Mouse (Mus musculus): ENCODE data around the gene Fgfr2.

Fgfr2 gene

DNA sequence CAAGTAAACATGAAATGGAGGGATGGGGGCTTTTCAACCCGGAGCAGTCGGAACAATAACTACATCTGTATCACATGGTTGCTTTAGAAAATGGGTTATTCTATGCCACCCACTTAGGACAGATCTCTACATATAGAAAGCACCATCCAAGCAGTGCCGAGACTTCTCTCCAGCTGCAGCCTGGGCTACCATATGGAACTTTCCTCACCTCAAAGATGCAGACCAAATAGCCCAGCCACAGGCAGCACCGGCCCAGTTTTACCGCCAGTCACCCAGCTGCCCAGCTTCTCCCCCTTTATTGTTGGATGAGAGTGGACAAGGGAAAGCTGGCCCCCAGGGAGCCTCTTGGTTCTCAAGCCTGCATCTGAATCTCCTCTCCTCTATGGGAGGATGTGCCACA lies 1172.0 kb downstream of the Fgfr2 start:
- DNase-seq (ENCODE audit: low spot score): no peak

DNA sequence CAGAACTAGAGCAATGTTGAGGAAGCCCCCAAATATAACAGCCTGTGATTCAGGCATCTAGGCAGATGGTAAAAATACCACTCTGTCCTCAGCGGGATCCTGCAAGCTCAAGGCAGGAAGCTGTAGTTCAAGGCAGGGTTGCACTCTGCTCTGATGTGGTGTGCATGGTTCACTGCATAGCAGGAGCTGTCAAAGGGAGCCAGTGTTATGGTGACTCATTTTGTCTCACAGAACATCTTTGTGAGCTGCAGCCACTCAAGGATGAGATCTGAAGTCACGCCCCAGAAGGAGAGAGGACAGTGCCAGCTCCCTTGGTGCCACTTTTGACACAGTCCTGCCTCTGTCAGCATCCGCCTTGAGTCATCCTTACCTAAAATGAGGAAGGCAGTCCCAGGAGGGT lies 1185.5 kb downstream of the Fgfr2 start:
- no peak for DNase-seq (ENCODE audit: low spot score)

DNA sequence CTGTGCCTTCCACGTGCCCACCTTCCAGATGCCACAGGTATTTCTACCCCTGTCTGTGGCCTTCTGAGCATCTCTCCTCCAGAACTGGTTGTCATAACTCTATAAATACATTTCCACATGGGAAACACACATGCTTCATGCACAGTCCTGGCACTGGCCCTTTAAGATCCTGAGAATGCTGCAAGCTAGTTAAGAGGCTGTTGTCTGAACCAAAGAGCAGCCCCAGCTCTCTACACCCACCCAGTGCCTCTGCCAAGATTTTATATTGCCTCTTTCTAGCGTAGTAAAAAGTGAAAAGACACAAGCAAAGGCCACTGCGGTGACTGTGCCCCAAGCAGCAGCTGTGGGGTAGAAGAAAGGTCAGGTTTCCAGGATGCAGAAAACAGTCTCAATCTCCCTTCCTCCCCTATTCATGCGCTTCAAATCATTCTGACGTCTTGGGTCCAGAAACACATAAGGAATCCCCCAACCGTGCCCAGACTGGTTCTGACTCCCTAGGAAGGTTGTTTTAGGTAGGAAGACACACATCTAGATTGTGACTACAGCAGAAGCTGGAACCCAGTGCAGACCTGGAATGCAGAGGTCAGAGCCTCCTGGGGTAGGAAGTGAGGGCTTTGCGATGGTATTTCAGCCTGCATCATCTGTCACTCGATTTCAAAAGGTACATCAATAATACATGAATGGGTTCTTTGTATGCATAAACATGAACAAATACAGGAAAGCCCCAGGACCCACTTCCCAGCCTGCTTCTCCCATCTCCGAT lies 1195.7 kb downstream of the Fgfr2 start:
- no peak for DNase-seq (ENCODE audit: low spot score)

DNA sequence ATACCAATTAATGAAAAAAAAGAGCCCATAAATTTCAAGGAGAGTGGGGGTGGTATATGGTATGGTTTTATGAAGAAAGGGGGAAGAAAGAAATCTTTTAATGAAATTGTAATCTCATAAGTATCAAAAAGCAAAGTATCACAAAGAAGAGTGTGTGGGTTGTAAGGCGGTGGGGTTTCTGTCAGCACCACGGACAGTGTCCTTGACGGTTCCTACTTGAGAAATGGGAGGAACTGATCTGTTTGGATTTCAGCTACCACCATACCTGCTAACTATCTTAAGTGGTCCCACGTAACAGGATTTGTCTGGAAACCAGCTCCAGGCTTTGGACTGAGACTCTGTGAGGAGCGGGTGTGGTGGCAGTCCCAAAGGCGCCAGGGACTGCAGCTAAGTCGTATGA lies 1205.8 kb downstream of the Fgfr2 start:
- no peak for DNase-seq (ENCODE audit: low spot score)

DNA sequence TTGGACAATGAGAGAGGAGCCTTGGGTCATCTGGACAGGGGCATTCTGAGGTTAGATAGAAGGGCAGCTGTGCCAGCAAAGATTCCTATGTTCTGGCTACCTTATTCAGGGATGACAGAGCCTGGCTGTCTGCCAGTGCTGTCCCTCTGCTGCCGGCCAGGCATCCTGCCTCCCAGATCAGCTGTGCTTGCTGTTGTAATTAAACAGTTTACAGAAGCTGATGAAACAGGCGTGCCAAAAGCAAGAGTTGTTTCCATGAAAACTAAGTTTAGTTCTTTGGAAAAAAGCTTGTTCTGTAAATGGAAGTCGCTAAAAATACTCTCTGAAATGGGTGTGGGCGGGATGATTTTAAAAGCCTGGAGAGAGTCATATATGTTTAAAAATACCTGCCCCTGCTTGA lies 1213.5 kb downstream of the Fgfr2 start:
- no peak for DNase-seq (ENCODE audit: low spot score)

DNA sequence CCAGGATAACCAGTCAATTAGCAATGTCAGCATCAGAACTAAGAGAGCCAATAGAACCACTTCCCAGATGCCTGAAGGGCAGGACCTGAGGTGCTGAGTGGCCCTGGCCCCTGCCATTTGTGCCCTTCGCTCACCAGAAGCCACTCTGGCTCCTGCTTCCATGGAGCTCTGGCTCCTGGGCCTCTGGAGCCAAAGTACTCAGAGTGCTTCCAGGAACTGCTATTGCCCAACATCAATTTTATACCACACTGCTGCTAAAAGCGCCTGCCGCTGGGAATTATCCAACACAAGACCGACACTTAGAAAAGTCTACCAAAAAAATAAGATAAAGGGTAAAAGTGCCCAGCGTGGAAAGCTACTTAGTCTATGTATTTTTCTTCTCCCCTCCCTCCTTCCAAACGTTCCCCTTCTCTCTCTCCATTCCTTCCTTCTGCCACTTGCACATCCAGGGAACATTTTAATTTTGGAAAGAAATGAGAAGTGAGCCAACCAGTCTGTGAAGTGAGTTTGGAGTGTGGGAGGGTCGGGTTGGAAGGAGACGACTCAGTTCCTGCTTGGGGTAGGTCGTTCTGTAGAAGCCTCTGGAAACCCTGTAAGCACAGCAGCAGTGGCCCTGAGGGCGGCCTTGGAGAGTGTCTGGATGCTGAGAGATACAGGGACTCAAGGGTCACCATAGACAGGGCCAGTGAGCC lies 1216.5 kb downstream of the Fgfr2 start:
- no peak for DNase-seq (ENCODE audit: low spot score)

DNA sequence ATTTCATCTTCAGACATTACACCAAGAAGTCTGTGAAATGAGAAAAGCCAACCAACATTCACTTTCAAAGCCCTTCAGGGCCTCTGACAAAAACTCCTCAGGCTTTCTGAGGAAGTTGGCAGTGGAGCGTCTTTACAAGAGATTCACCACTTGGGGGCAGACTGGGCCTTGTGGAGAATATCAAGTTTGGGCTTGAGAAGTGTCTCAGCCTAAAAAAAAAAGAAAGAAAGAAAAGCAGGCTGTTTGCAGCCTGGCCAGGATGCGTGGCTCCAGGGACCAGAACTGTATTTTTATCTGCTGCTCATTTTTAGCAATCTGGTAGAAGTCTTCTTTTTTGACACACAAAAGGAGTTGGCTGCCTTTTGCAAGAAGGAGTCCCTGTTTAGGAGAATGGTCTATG lies 1223.8 kb downstream of the Fgfr2 start:
- no peak for DNase-seq (ENCODE audit: low spot score)

DNA sequence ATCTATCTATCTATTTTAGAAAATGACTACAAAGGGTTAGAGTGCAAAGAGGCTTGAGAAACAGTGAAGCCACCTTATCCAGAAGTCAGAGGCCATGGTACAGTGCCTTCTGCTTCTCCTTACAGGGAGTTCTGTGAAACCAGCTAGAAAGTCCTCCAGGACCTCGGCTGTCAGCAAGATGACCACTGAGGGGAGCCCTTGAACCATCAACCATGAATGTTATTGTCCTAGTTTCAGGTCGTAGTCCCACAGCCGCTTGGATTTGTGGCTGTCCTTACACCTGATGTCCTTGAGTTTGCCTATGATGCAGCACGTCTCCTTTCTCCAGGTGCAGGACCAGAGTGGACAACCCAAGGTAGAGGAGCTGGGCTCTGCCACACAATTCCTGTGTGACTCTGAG lies 1225.9 kb downstream of the Fgfr2 start:
- no peak for DNase-seq (ENCODE audit: low spot score)

DNA sequence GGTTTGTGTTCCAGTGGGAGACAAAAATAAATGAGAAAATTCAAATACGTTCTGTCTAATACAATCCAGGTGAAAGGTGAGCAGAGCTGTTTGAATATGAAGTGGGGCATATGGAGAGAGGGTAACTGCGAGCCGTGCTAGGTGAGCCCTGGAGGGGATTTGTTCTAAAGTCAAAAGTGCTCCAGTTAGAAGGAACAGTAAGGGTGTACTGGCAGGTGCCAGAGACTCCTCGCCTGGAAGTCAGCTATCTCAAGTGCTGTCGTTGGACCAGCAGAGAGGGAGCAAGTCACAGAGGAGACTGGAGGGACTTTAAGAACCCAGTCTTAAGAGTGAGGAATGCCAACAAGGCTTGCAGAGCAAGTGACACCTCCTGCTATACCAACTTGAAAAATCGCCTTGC lies 1240.3 kb downstream of the Fgfr2 start:
- no peak for DNase-seq (ENCODE audit: low spot score)

DNA sequence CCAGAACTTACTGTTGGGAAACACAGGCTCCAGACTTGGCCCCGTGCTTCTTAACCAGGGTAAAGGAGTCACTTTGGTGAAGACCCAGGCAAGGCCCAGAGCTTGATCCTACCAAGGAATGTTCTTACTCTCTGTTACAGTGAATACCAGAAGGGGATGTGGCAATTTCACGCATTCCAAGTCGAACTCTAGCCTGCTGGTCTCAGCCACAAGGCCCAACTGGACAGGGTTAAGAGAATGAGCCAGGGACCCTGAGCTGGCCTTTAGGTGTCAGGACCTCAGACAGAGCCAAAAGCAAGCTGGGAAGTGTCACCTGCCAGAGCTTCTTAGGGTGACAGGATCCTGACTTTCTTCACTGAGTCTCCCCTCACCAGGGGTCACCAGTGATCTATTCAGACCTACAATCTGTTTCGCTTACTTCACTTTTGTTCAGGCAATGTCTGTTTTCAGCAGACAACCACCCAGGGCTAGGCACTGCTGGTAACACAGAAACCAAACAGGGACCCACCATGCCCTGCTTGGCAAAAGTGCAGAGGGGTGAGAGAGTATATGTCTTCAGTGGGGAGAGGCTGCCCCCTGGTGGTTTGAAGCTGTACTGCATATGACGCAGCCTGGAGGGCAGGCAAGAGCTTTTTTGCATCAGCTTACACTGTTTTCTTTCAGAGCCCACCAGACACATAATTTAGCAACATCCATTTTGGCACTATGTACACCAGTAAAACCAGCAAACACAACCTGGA lies 1241.1 kb downstream of the Fgfr2 start:
- DNase-seq (ENCODE audit: low spot score): peak; percentile 42

DNA sequence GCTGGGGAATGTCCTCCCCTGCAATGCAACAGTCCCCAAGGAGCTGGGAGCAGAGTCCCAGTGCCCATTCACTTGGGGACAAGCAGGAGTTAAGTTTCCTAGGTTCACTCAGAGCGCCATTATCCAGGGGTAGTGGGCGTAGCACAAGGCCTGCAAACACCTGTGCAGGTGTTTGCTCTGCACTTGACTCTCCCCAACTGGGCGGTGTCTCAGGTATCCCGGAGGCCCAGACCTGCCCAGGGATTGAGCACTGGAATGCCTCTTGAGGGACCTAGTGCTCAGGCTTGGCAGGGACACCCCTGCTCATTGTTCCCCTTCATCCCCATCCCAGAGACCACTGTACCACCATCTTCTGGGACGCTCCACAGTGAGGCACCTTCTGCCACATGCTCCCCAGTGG lies 1243.0 kb downstream of the Fgfr2 start:
- no peak for DNase-seq (ENCODE audit: low spot score)

DNA sequence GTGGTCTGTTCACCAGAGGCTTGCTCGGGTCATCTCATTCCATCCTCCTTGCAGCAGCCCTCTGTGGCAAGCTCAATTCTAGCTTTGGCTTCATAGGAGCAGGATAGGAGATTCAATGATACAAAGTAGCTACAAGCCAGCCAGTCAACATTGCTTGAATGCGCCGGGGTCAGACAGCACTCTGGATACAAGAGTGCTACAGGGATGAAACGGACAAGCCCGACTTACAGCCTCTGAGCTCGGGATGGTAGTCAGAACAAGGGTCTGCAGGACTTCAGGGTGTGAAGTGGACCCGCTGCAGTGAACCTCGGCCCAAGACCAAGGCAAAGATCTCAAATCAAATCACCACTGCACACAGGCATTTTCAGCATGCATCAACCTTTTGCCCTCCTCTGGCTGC lies 1244.3 kb downstream of the Fgfr2 start:
- DNase-seq (ENCODE audit: low spot score): no peak

DNA sequence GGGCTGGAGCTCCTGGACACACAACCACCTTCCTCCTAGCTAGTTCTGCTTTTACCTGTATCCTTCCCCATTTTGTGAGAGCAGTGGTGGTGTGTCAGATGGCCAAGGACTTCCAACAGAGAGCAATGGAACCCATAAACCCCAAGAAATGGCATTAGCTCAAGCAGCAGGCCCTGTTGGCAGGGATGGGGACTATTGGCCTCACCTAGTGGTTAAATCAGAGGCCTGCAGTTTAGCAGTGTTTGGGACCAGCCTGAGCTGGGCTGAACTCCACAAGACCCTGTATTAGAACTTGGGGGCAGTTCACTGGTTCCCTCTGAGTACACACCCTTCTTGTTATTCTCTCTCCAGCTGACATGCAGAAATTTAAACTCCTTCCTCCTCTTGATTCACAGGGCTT lies 1262.0 kb downstream of the Fgfr2 start:
- no peak for DNase-seq (ENCODE audit: low spot score)

DNA sequence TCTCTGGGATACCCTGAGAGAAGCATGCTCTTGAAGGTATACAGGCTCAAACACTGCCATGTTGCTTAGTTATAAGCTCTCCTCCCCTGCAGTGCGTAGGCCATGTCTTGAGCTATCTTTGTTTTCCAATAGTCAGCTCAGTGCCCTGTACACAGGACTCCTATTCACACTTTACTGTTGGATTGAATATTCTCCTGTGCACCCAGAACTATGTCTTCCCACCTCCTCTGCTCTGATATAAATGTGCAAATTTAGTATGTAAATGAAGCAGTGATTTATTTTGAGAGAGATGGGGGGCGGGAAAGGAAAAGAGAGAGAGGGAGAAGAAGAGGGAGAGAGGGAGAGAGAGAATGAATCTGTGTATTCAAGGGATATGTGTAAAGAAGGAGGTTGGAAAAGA lies 1267.5 kb downstream of the Fgfr2 start:
- DNase-seq (ENCODE audit: low spot score): no peak

DNA sequence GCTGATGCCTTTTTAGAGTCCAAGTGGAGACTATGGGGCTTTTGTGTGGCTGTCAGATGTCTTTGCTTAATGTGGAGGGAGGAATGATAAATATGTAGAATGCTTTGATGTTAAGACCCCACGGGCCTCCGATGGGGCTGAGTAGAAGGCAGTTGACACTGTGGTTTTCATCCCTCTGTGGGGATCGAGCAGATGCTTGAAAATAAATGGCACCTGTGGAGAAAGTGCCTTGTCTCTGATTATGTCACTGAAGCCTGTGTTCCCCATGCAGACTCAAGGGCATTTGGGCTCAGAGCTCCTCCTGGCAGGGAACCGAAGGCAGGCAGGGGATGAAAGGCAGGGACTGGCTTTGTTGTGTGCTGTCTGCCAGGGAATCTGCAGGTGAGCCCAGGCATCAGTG lies 1272.6 kb downstream of the Fgfr2 start:
- DNase-seq (ENCODE audit: low spot score): no peak

DNA sequence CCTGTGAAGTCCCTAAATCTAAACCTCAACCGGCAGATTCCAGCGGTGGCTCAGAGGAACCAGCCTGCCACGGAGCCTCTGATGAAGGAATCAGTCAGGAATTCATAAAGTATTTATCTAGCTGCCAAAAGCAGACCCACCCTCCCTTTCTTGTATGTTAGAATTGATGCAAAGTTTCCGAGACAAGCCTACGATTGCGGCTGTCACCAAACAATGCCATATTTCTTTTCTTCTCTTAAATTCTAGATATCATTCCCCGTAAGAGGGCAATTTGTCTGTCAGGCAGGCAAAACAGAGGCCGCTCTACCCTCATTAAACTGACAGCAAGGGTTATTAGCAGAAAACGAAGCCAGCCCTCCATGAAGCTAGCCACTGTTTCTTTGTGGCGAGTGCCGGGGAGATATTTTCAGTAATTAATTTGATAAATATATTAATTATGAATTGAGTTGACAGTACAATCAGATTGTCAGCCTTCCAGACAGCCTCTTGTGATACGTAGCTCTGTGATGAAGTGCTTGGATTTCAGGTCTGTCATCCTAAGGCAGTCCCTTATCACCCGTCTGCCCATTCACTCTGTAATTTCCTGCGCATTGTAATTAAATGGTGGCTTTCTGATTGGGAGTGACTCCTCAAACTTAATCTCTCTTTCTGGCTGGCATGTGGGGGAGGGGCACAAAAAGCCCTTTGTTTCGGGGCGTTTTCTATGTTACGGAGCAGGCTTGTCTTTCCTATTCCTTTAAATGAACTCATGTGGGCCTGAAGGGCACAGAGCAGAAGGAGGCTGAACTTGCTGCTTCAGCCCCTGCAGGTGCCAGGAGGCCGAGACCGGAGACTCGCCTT lies 1276.9 kb downstream of the Fgfr2 start:
- DNase-seq (ENCODE audit: low spot score): no peak

DNA sequence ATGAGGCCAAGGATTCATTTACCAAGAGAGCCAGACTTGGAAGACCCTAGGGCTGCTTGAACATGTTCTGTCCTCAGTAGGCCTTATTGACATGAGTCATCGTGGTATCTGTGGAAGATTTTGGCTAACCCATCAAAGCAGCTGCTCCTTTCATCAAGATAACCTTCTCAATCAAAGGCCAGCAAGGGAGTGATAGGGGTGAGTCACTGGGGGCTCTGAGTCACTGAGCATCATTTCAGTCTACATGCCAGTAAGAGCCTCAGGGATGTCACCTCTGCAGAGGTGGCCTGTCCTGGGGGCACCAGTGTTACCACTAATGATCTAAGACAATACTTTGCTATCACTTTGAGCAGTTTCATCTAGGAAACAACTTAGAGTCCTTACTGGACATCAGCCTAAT lies 1292.9 kb downstream of the Fgfr2 start:
- DNase-seq (ENCODE audit: low spot score): no peak

DNA sequence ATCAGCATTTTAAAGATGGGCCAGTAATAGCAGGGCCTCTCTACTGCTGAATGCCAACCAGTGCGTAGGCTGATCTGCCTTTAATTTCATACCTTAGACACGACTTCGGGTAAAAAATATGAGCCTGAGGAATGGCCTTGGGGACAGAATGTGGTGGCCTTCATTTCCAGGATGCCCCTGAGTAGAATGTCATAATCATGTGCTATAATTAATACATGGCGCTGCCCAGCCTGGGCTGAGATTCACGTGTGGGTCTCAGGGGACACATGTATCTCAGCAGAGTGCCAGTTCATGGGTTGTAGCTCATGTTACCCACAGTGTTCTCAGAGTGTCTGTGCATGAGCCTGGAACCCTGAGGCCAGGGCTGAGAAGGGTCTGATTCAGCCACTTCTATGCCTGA lies 1296.3 kb downstream of the Fgfr2 start:
- DNase-seq (ENCODE audit: low spot score): no peak

DNA sequence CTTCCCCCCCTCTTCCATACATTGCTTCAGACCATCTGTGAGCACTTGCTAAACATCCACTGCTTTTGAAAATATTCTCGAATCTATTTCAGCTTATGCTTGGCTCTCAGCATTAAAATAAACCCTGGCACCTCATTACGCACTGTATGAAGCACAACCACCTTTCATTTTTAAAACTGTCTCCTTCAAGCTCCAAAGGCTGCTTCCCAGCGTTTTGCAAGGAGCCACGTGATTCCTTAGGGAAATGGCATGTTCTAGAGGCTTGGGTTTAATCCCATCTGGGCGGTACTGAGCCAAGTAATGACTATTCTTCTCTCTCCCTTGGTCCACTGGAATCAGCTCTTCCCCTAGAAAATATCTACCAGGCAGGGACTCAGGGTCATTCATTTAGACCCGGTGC lies 1305.2 kb downstream of the Fgfr2 start:
- DNase-seq (ENCODE audit: low spot score): no peak

DNA sequence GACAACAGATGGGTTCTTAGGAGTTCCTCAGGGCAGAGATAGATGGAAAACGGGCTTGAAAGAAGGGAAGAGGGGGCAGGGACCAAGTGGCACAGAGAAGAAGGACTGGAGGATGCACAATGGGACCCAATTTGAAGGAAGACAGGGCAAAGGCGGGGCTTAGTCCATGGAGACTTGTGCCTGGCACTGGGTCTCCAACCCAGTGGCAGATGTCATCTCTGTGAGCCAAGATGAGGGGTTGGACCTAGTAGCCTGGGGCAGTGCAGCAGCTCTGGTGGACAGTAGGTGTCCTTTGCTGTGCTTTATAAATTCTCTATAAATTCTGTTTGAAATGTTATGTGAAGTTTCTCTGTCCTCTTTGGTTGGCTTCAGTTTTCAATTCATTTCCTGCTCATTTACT lies 1306.5 kb downstream of the Fgfr2 start:
- no peak for DNase-seq (ENCODE audit: low spot score)

DNA sequence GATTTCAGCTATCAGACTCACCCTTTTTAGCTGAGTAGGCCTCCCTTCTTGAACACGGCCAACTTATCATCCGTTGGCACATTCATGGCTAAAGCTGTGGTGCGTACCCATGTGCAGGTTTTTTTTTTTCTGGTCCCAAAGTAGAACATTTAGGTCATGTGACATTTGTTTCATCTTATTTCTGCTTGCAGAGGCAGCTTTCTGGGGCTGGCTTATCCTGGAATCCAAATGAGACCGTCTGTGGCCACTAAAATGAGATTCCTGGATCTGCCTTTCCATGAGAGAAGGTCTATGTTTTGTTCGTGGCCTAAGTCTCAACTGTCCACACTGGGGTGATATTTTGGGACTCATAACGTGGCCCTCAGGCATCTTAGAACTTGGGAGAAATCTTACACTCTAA lies 1311.0 kb downstream of the Fgfr2 start:
- DNase-seq (ENCODE audit: low spot score): no peak

DNA sequence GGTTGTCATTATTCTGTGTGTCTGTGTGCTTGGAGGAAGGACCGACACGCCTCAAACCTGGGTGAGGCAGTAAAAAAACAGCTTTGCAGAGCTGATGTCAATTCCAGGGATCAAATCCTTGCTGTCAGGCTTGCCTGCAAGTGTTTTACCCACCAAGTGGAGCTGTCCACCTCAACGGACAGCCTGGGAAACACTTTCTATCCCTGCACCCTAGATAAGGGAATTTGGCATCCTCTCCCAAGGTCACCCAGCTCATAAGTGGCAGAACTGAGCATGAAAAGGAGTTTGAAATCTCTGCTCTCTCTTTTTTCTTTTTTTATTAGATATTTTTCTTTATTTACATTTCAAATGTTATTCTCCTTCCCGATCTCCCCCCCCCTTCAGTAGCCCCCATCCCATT lies 1312.2 kb downstream of the Fgfr2 start:
- DNase-seq (ENCODE audit: low spot score): no peak

Data from T-cell, adult 2 months (primary cell).